Mouse (Mus musculus) kidney, adult 2 months (tissue): ENCODE results near the gene Stra6.

Source experiments
- CTCF ChIP-seq: fragments of 200-500 bp; conservative IDR thresholded peaks from 2 replicates; pipeline ENCODE4 v1.5.1; 2011; ENCODE audit warnings: low read depth, mild to moderate bottlenecking, control low read depth, low read length, moderate library complexity, mixed read lengths; ENCODE audit not compliant: insufficient read depth, insufficient read length
- POLR2A ChIP-seq: fragments of 200-500 bp; IDR thresholded peaks from one replicate; pipeline ENCODE4 v1.6.1; 2011; ENCODE audit warnings: low read depth, low read length, control low read depth

GRCm38 (mm10) chr9:58114019-58114418 is 50.4 kb downstream of the Stra6 start:
- TF ChIP-seq CTCF = no peak
- no peak for TF ChIP-seq POLR2A
